Mouse (Mus musculus) E14TG2a.4 (cell line): Measurements from ENCODE around the gene Slc7a14.

ENCODE experiments used
- CTCF ChIP-seq: conservative IDR thresholded peaks from 2 replicates; pipeline ENCODE4 v1.5.1; 2014; ENCODE audit warnings: low read length
- NANOG ChIP-seq: IDR thresholded peaks from 2 replicates; pipeline ENCODE4 v1.6.1; 2014; ENCODE audit warnings: borderline replicate concordance, low read length, mixed read lengths

GRCm38 (mm10) chr3:31229281-31229680, 80.9 kb downstream of the Slc7a14 start:
- no peak for TF ChIP-seq CTCF
- no peak for TF ChIP-seq NANOG
